Mouse (Mus musculus) ES-E14 (cell line): ENCODE results near the gene Spef1.

Experiments used
- CHD2 ChIP-seq: IDR thresholded peaks from 2 replicates; pipeline ENCODE4 v1.6.1; 2014; ENCODE audit warnings: mild to moderate bottlenecking, low read depth, low read length, inconsistent platforms
- HCFC1 ChIP-seq: IDR thresholded peaks from 2 replicates; pipeline ENCODE4 v1.6.1; 2012; ENCODE audit warnings: low read length, inconsistent platforms, borderline replicate concordance; ENCODE audit not compliant: insufficient read depth
- MAFK ChIP-seq: IDR thresholded peaks from 2 replicates; pipeline ENCODE4 v1.6.1; 2014; ENCODE audit warnings: mild to moderate bottlenecking, low read depth, low read length, inconsistent platforms; ENCODE audit not compliant: insufficient read depth
- ZNF384 ChIP-seq: IDR thresholded peaks from 2 replicates; pipeline ENCODE4 v1.6.1; 2012; ENCODE audit warnings: low read depth, low read length, inconsistent platforms

DNA sequence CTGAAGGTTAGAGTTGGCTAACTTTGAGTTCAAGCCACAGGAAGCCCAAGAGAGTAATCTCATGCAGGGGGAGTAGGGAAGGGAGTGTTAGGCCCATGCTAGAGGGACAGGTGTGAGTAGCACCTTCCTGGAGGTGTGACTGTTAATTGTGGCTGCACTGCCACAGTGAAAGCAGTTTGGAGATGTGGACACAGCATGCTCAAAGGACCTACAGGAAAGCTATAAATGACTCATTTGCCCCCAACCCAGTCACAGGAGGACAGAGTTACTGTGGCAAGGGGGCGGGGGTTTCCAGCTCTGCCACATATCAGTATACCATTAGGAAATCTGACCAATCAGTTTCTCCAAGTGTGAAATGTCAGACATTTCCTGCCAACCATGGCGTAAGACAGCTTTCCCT lies 41.5 kb downstream of the Spef1 start:
- TF ChIP-seq HCFC1 (no peak), MAFK (no peak), ZNF384 (no peak), CHD2 (no peak)
